Mouse (Mus musculus) neural tube, embryonic 14.5 days (tissue): ENCODE measurements around the gene Tubgcp5. TPM values are rescaled to one million over a fixed set of nuclear protein-coding genes. Genes with fewer than 3 reads are reported as not detected.

Experiments used
- ATAC-seq: fragments of 200-750 bp; cut with Nextera tagmentation; 2 replicates; pipeline ENCODE4 v1.8.0; 2017; ENCODE audit warnings: low read depth, mild to moderate bottlenecking, moderate TSS enrichment, moderate library complexity
- H3K27ac ChIP-seq: fragments of 300-500 bp; sonication (generic); 2 replicates; pipeline ENCODE4 v1.5.1; 2014; ENCODE audit warnings: low read depth, mild to moderate bottlenecking, control low read depth, low read length, moderate library complexity, mixed read lengths
- H3K27me3 ChIP-seq: fragments of 300-500 bp; sonication (generic); 2 replicates; pipeline ENCODE4 v1.6.1; 2014; ENCODE audit warnings: low read length; ENCODE audit not compliant: control insufficient read depth, insufficient read depth
- H3K36me3 ChIP-seq: fragments of 300-500 bp; sonication (generic); 2 replicates; pipeline ENCODE4 v1.6.1; 2014; ENCODE audit warnings: low read length, mixed read lengths; ENCODE audit not compliant: control insufficient read depth, insufficient read depth
- H3K4me1 ChIP-seq: fragments of 300-500 bp; sonication (generic); 2 replicates; pipeline ENCODE4 v1.6.1; 2014; ENCODE audit warnings: low read length; ENCODE audit not compliant: control insufficient read depth, insufficient read depth
- H3K4me2 ChIP-seq: fragments of 300-500 bp; sonication (generic); 2 replicates; pipeline ENCODE4 v1.6.1; 2014; ENCODE audit warnings: mild to moderate bottlenecking, low read depth, low read length, control low read depth
- H3K4me3 ChIP-seq: fragments of 300-500 bp; sonication (generic); 2 replicates; pipeline ENCODE4 v1.5.1; 2014; ENCODE audit warnings: low read depth, low read length, control low read depth, mixed read lengths
- H3K9ac ChIP-seq: fragments of 300-500 bp; sonication (generic); replicated peaks from 2 replicates; pipeline ENCODE4 v1.6.1; 2014; ENCODE audit warnings: low read depth, mild to moderate bottlenecking, control low read depth, low read length, mixed read lengths
- H3K9me3 ChIP-seq: fragments of 300-500 bp; sonication (generic); 2 replicates; pipeline ENCODE4 v1.6.1; 2016; ENCODE audit warnings: low read length; ENCODE audit not compliant: control insufficient read depth
- WGBS: fragments of 180-500 bp; shearing (Covaris S2); extraction: QIAGEN DNeasy Blood & Tissue Kit; methylation state at CpG from one replicate; pipeline ENCODE4 v1.1.7; 2014; 5-methylcytosine and 5-hydroxymethylcytosine counted together
- polyA plus RNA-seq: library from polyadenylated mRNA; unstranded; fragments of >200 nt; fragmentation: Nextera tagmentation; extraction: Ambion mirVana; gene quantifications from 2 replicates; pipeline ENCODE4 v1.2.1, GENCODE M21; 2014

Gene Tubgcp5
- polyA plus RNA-seq, 1 experiment from 2014 or later = 38.1 TPM

- 93% methylated on average over 2 of the region's 2 CpGs for WGBS
- no peaks in the 10 kb centered on the region for H3K4me1 ChIP-seq
- no peak; the same call in 1 of the 2 replicates for ATAC-seq
Measured at GRCm38 (mm10) chr7:55859518-55859872, 65.5 kb downstream of the Tubgcp5 start.

GRCm38 (mm10) chr7:55859956-55860355 lies 66.0 kb downstream of the Tubgcp5 start:
- Histone ChIP-seq H3K9ac (no peak overlapping the region), H3K27ac (no peak overlapping the region), H3K4me3 (no peak overlapping the region), H3K4me1 (no peaks in the 10 kb centered on the region), H3K36me3 (no peaks in the 10 kb centered on the region), H3K9me3 (no peaks in the 10 kb centered on the region), H3K27me3 (no peaks in the 10 kb centered on the region), H3K4me2 (no peak overlapping the region)
- WGBS = 89% methylated on average over 6 of the region's 6 CpGs
- ATAC-seq = no peak

More at GRCm38 (mm10) chr7:55859518-55859872, 65.5 kb downstream of the Tubgcp5 start:
- no peaks in the 10 kb centered on the region for H3K9me3 ChIP-seq
- no peaks in the 10 kb centered on the region for H3K27me3 ChIP-seq
- no peak overlapping the region for H3K27ac ChIP-seq
- H3K4me3 ChIP-seq = no peak overlapping the region
- no peak overlapping the region for H3K4me2 ChIP-seq
- no peaks in the 10 kb centered on the region for H3K36me3 ChIP-seq
- H3K9ac ChIP-seq = no peak overlapping the region

GRCm38 (mm10) chr7:55861175-55861574 lies 67.2 kb downstream of the Tubgcp5 start:
- Histone ChIP-seq H3K27me3 (no peaks in the 10 kb centered on the region), H3K4me2 (no peak overlapping the region), H3K9ac (no peak overlapping the region), H3K4me3 (no peak overlapping the region), H3K4me1 (no peaks in the 10 kb centered on the region), H3K27ac (no peak overlapping the region), H3K36me3 (no peaks in the 10 kb centered on the region), H3K9me3 (no peaks in the 10 kb centered on the region)
- ATAC-seq = no peak
- 94% methylated on average over 4 of the region's 4 CpGs for WGBS

GRCm38 (mm10) chr7:55865044-55865443 lies 71.1 kb downstream of the Tubgcp5 start:
- Histone ChIP-seq H3K27me3 (no peaks in the 10 kb centered on the region), H3K36me3 (no peaks in the 10 kb centered on the region), H3K9me3 (no peaks in the 10 kb centered on the region), H3K4me2 (no peak overlapping the region), H3K27ac (no peak overlapping the region), H3K9ac (no peak overlapping the region), H3K4me3 (no peak overlapping the region), H3K4me1 (no peaks in the 10 kb centered on the region)
- ATAC-seq = no peak

GRCm38 (mm10) chr7:55865750-55866416 lies 71.9 kb downstream of the Tubgcp5 start:
- no peak for ATAC-seq
- H3K4me1 ChIP-seq = no peaks in the 10 kb centered on the region
- H3K9me3 ChIP-seq = no peaks in the 10 kb centered on the region
- H3K9ac ChIP-seq = no peak overlapping the region
- no peak overlapping the region for H3K4me2 ChIP-seq
- H3K36me3 ChIP-seq = no peaks in the 10 kb centered on the region
- H3K27ac ChIP-seq = no peak overlapping the region
- H3K27me3 ChIP-seq = no peaks in the 10 kb centered on the region
- H3K4me3 ChIP-seq = no peak overlapping the region
- WGBS = 87% methylated on average over 8 of the region's 8 CpGs

- H3K27me3 ChIP-seq = no peaks in the 10 kb centered on the region
- H3K9ac ChIP-seq = no peak overlapping the region
- 81% methylated on average over 7 of the region's 7 CpGs for WGBS
- no peak overlapping the region for H3K4me2 ChIP-seq
- H3K27ac ChIP-seq = no peak overlapping the region
- no peaks in the 10 kb centered on the region for H3K9me3 ChIP-seq
- H3K4me3 ChIP-seq = no peak overlapping the region
- no peaks in the 10 kb centered on the region for H3K4me1 ChIP-seq
- peaks cover 2% of the 10 kb centered on the region for H3K36me3 ChIP-seq
- ATAC-seq = no peak
Measured at GRCm38 (mm10) chr7:55868247-55868646, 74.3 kb downstream of the Tubgcp5 start.

GRCm38 (mm10) chr7:55869220-55869619 lies 75.3 kb downstream of the Tubgcp5 start:
- Histone ChIP-seq H3K36me3 (peaks cover 8% of the 10 kb centered on the region), H3K27ac (no peak overlapping the region), H3K9ac (no peak overlapping the region), H3K4me3 (no peak overlapping the region), H3K4me1 (no peaks in the 10 kb centered on the region), H3K4me2 (no peak overlapping the region), H3K9me3 (no peaks in the 10 kb centered on the region), H3K27me3 (no peaks in the 10 kb centered on the region)
- ATAC-seq = no peak
- WGBS = 54% methylated on average over 3 of the region's 3 CpGs

GRCm38 (mm10) chr7:55870340-55871020 lies 76.5 kb downstream of the Tubgcp5 start:
- Histone ChIP-seq H3K4me2 (no peak overlapping the region), H3K27me3 (no peaks in the 10 kb centered on the region), H3K27ac (no peak overlapping the region), H3K9me3 (no peaks in the 10 kb centered on the region), H3K36me3 (peaks cover 14% of the 10 kb centered on the region), H3K9ac (no peak overlapping the region), H3K4me1 (no peaks in the 10 kb centered on the region), H3K4me3 (no peak overlapping the region)
- 0 out of 2 replicates have a peak, but pooled peaks have one; percentile 47 for ATAC-seq
- 88% methylated on average over 6 of the region's 6 CpGs for WGBS

GRCm38 (mm10) chr7:55871476-55871875 lies 77.5 kb downstream of the Tubgcp5 start:
- H3K27me3 ChIP-seq = no peaks in the 10 kb centered on the region
- 76% methylated on average over 5 of the region's 5 CpGs for WGBS
- no peak overlapping the region for H3K4me3 ChIP-seq
- no peak overlapping the region for H3K9ac ChIP-seq
- peaks cover 17% of the 10 kb centered on the region for H3K36me3 ChIP-seq
- H3K4me2 ChIP-seq = no peak overlapping the region
- no peaks in the 10 kb centered on the region for H3K9me3 ChIP-seq
- no peak for ATAC-seq
- H3K4me1 ChIP-seq = no peaks in the 10 kb centered on the region
- H3K27ac ChIP-seq = no peak overlapping the region
